Mouse (Mus musculus) G1E (cell line): Measurements from ENCODE around the gene Tgfbr3.

Source experiments
- CTCF ChIP-seq: IDR thresholded peaks from 2 replicates; pipeline ENCODE4 v1.5.1; 2012; ENCODE audit warnings: low read depth, low read length, inconsistent platforms, mixed read lengths
- GATA1 ChIP-seq: IDR thresholded peaks from 2 replicates; pipeline ENCODE4 v1.6.1; 2012; ENCODE audit warnings: borderline replicate concordance, low read length, inconsistent platforms, mixed read lengths
- TAL1 ChIP-seq: conservative IDR thresholded peaks from 2 replicates; pipeline ENCODE4 v1.6.1; 2012; ENCODE audit warnings: low read depth, low read length, inconsistent platforms, mixed read lengths

DNA sequence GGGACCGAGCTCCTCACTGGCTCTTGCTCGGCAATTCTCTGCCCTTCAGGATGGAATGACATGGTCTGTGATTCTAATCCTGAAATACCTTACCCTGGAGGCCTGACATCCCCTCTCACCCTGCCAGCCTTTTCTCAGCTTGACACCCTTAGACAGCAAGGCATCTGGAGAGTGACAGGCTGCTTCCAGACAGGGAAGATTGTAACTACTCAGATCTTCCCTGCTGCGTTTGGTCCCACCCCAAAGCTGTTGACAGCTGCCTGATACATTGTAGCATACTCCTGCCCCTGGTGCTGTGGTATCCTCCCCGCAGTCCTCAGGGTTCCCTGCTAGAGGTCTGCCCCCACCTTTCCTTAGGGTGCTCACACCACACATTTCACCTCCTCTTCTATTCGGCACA, 160.1 kb downstream of the Tgfbr3 start:
- TF ChIP-seq GATA1 = no peak
- no peak for TF ChIP-seq TAL1
- no peak for TF ChIP-seq CTCF
